10 mouse cellular contexts compared by ENCODE assay signal in the genomic region with DNA sequence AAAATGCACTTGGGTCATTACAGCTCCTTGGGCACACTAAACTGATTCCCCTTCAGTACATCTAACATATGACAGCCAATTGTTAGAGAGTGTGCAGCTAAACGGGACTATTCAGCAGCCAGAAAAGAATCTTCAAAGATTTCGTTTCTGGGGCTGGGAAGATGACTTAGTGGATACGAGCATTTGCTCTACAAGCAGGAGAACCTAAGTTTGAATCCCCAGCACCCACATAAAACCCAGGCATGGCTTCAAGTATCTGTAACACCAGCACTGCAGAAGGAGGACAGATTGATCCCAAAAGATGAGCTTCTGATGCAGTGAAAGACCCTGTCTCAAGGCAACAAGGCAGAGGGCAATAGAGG. TPM values are rescaled to one million over a fixed set of nuclear protein-coding genes. Genes with fewer than 3 reads are reported as not detected.
DNase-seq lines count a peak whose midpoint lies in the region; ATAC-seq lines count a peak whose summit lies in the region.
"Had no signal": no experiment of that assay in that cellular context is flagged by ENCODE, and none has a peak within 500 bp of the region (broad histone marks: within the 10 kb centered on the region; RNA-seq: fewer than 3 reads in every experiment).

No protein-coding gene starts in this region.

- no peaks in the 10 kb centered on the region for H3K9me3 ChIP-seq in hindbrain, embryonic 10.5 days
- no peaks in the 10 kb centered on the region for H3K9me3 ChIP-seq in hindbrain, embryonic 11.5 days (ENCODE audit: control insufficient read depth, low read length)
- H3K9me3 ChIP-seq in embryonic facial prominence, embryonic 13.5 days: no peaks in the 10 kb centered on the region
- H3K9me3 ChIP-seq in hindbrain, embryonic 12.5 days (replicated peaks): no peaks in the 10 kb centered on the region
- H3K9me3 ChIP-seq in midbrain, embryonic 10.5 days (replicated peaks): no peaks in the 10 kb centered on the region

- H3K27me3 ChIP-seq in hindbrain, embryonic 10.5 days (ENCODE audit: insufficient read depth, poor library complexity, severe bottlenecking): no peaks in the 10 kb centered on the region
- H3K27me3 ChIP-seq in hindbrain, embryonic 11.5 days (ENCODE audit: control insufficient read depth, insufficient read depth, low read length): no peaks in the 10 kb centered on the region
- H3K27me3 ChIP-seq in embryonic facial prominence, embryonic 13.5 days: no peaks in the 10 kb centered on the region
- no peaks in the 10 kb centered on the region for H3K27me3 ChIP-seq in hindbrain, embryonic 12.5 days
- H3K27me3 ChIP-seq in midbrain, embryonic 10.5 days (ENCODE audit: low read depth, poor library complexity, severe bottlenecking): no peaks in the 10 kb centered on the region
- H3K27me3 ChIP-seq: Patski had no signal

- H3K4me2 ChIP-seq in hindbrain, embryonic 11.5 days (replicated peaks; ENCODE audit: low read depth, low read length): no peak overlapping the region
- H3K4me2 ChIP-seq in embryonic facial prominence, embryonic 13.5 days: peak overlapping the region; percentile 68
- peak overlapping the region; percentile 69 for H3K4me2 ChIP-seq in hindbrain, embryonic 12.5 days (replicated peaks)

- H3K4me3 ChIP-seq in hindbrain, embryonic 10.5 days: peak overlapping the region; percentile 93; the same call in 1 of the 2 replicates
- no peak overlapping the region for H3K4me3 ChIP-seq in hindbrain, embryonic 11.5 days (ENCODE audit: low read depth, low read length)
- peak overlapping the region; percentile 82; the same call in 1 of the 2 replicates for H3K4me3 ChIP-seq in embryonic facial prominence, embryonic 13.5 days
- H3K4me3 ChIP-seq in hindbrain, embryonic 12.5 days: no peak overlapping the region
- H3K4me3 ChIP-seq in midbrain, embryonic 10.5 days: peak overlapping the region; percentile 95

- H3K27ac ChIP-seq in hindbrain, embryonic 10.5 days: no peak overlapping the region
- H3K27ac ChIP-seq in hindbrain, embryonic 11.5 days (ENCODE audit: low read depth, low read length): no peak overlapping the region
- no peak overlapping the region; the same call in 1 of the 2 replicates for H3K27ac ChIP-seq in embryonic facial prominence, embryonic 13.5 days
- H3K27ac ChIP-seq in hindbrain, embryonic 12.5 days: no peak overlapping the region
- no peak overlapping the region for H3K27ac ChIP-seq in midbrain, embryonic 10.5 days (replicated peaks)

- ATAC-seq in hindbrain, embryonic 11.5 days (ENCODE audit: low FRiP score): no peak
- no peak for ATAC-seq in embryonic facial prominence, embryonic 13.5 days (ENCODE audit: insufficient number of reproducible peaks, insufficient read depth, low FRiP score, low TSS enrichment, low read depth)
- no peak for ATAC-seq in hindbrain, embryonic 12.5 days (ENCODE audit: low FRiP score)

- intact Hi-C loops in left cerebral cortex, postnatal 25 days (cut with DNase I): loop anchor here (2.0 to 5.0 kb wide), 3 partner anchors 15 to 367 kb away; no protein-coding TSS in a partner anchor

- no peaks in the 10 kb centered on the region for H3K36me3 ChIP-seq in hindbrain, embryonic 10.5 days
- H3K36me3 ChIP-seq in hindbrain, embryonic 11.5 days (ENCODE audit: control insufficient read depth, insufficient read depth, low read length): no peaks in the 10 kb centered on the region
- no peaks in the 10 kb centered on the region for H3K36me3 ChIP-seq in embryonic facial prominence, embryonic 13.5 days
- H3K36me3 ChIP-seq in hindbrain, embryonic 12.5 days: no peaks in the 10 kb centered on the region
- no peaks in the 10 kb centered on the region for H3K36me3 ChIP-seq in midbrain, embryonic 10.5 days

- no peak overlapping the region; the same call in 1 of the 2 replicates for H3K9ac ChIP-seq in hindbrain, embryonic 11.5 days (ENCODE audit: low read depth, low read length)
- no peak overlapping the region for H3K9ac ChIP-seq in embryonic facial prominence, embryonic 13.5 days
- H3K9ac ChIP-seq in hindbrain, embryonic 12.5 days: peak overlapping the region; percentile 27; the same call in 1 of the 2 replicates

- DNase-seq in hindbrain, embryonic 10.5 days (ENCODE audit: low spot score): no peak
- no peak for DNase-seq in hindbrain, embryonic 11.5 days (ENCODE audit: low spot score)
- DNase-seq in midbrain, embryonic 10.5 days (ENCODE audit: low spot score): no peak
- no peak for DNase-seq in Muller cell, postnatal 12 days (ENCODE audit: inconsistent ontology term)
- no peak for DNase-seq in left cerebral cortex, adult 11 months (ENCODE audit: low spot score)
- no peak for DNase-seq in left cerebral cortex, postnatal 25 days (ENCODE audit: low spot score in 2 of 2)
- DNase-seq: gastrocnemius, postnatal 10 days had no signal

- peaks cover 32% of the 10 kb centered on the region for H3K4me1 ChIP-seq in hindbrain, embryonic 10.5 days (replicated peaks)
- H3K4me1 ChIP-seq in hindbrain, embryonic 11.5 days (replicated peaks; ENCODE audit: control insufficient read depth, insufficient read depth, low read length): 0 out of 2 replicates have a peak, but pooled peaks cover 5% of the 10 kb centered on the region
- H3K4me1 ChIP-seq in embryonic facial prominence, embryonic 13.5 days: peaks cover 19% of the 10 kb centered on the region
- peaks cover 17% of the 10 kb centered on the region for H3K4me1 ChIP-seq in hindbrain, embryonic 12.5 days
- H3K4me1 ChIP-seq in midbrain, embryonic 10.5 days: peaks cover 29% of the 10 kb centered on the region

- 79% methylated on average over 3 of the region's 3 CpGs for WGBS in hindbrain, embryonic 10.5 days
- 75% methylated on average over 3 of the region's 3 CpGs for WGBS in hindbrain, embryonic 11.5 days
- WGBS in embryonic facial prominence, embryonic 13.5 days: 62% methylated on average over 3 of the region's 3 CpGs
- WGBS in hindbrain, embryonic 12.5 days: 67% methylated on average over 3 of the region's 3 CpGs
- WGBS in midbrain, embryonic 10.5 days: 71% methylated on average over 3 of the region's 3 CpGs

RNA-seq across cellular contexts. Expression of gene Erc1, which starts 1.4 kb away (rescaled TPM):
- polyA plus RNA-seq in hindbrain, embryonic 10.5 days (2016; fragmentation: Nextera tagmentation; extraction: Ambion mirVana): 22.9 and 26.0 TPM in 2 replicates
- 30.0 and 44.0 TPM in 2 replicates for polyA plus RNA-seq in hindbrain, embryonic 11.5 days (2014; fragmentation: Nextera tagmentation; extraction: Ambion mirVana)
- 27.6 and 27.8 TPM in 2 replicates for polyA plus RNA-seq in embryonic facial prominence, embryonic 13.5 days (2015; fragmentation: Nextera tagmentation; extraction: Ambion mirVana)
- 41.4 and 45.9 TPM in 2 replicates for polyA plus RNA-seq in hindbrain, embryonic 12.5 days (2016; fragmentation: Nextera tagmentation; extraction: Ambion mirVana)
- 21.3 and 22.3 TPM in 2 replicates for polyA plus RNA-seq in midbrain, embryonic 10.5 days (2016; fragmentation: Nextera tagmentation; extraction: Ambion mirVana)
- 10 to 100 TPM; 54.4 to 55.6 TPM for total RNA-seq in left cerebral cortex, postnatal 25 days (2021)

RNA-seq across cellular contexts. Expression of gene Rad52, which starts 53.2 kb away (rescaled TPM):
- polyA plus RNA-seq in hindbrain, embryonic 10.5 days (2016; fragmentation: Nextera tagmentation; extraction: Ambion mirVana): 18.7 and 21.2 TPM in 2 replicates
- polyA plus RNA-seq in hindbrain, embryonic 11.5 days (2014; fragmentation: Nextera tagmentation; extraction: Ambion mirVana): 24.0 and 28.5 TPM in 2 replicates
- polyA plus RNA-seq in embryonic facial prominence, embryonic 13.5 days (2015; fragmentation: Nextera tagmentation; extraction: Ambion mirVana): 27.9 and 32.7 TPM in 2 replicates
- polyA plus RNA-seq in hindbrain, embryonic 12.5 days (2016; fragmentation: Nextera tagmentation; extraction: Ambion mirVana): 22.1 and 23.5 TPM in 2 replicates
- polyA plus RNA-seq in midbrain, embryonic 10.5 days (2016; fragmentation: Nextera tagmentation; extraction: Ambion mirVana): 23.4 and 25.4 TPM in 2 replicates
- total RNA-seq in left cerebral cortex, postnatal 25 days (2021): 10 to 100 TPM; 37.7 to 38.1 TPM

Comparison
In these comparisons a context has a peak if more than half of its experiments do, and no peak if none do; other contexts are left out.
1. H3K4me3 ChIP-seq: peak in hindbrain, embryonic 10.5 days (single experiment), embryonic facial prominence, embryonic 13.5 days (single experiment) and midbrain, embryonic 10.5 days (single experiment); none in hindbrain, embryonic 11.5 days (single experiment) and hindbrain, embryonic 12.5 days (single experiment).